Mouse (Mus musculus) CH12.LX (cell line): Measurements from ENCODE around the gene Gtpbp2.

Source experiments
- CTCF ChIP-seq, 2 experiments: IDR thresholded peaks in 1 of 2; conservative IDR thresholded peaks in 1 of 2; 2 replicates each; pipeline ENCODE4 v1.5.1; 2011 to 2012; ENCODE audit warnings: low read depth in 2 of 2, low read length in 2 of 2, improper control_type of control experiment in 1 of 2, inconsistent platforms in 1 of 2, mild to moderate bottlenecking in 1 of 2, moderate library complexity in 1 of 2
- JUND ChIP-seq: conservative IDR thresholded peaks from 2 replicates; pipeline ENCODE4 v1.6.1; 2011; ENCODE audit warnings: low read depth, low read length, improper control_type of control experiment
- POLR2A ChIP-seq: IDR thresholded peaks from 2 replicates; pipeline ENCODE4 v1.6.1; 2011; ENCODE audit warnings: low read depth, mild to moderate bottlenecking, improper control_type of control experiment, low read length
- USF2 ChIP-seq: conservative IDR thresholded peaks from 2 replicates; pipeline ENCODE4 v1.6.1; 2011; ENCODE audit warnings: low read depth, low read length, improper control_type of control experiment
- ZKSCAN1 ChIP-seq: IDR thresholded peaks from 2 replicates; pipeline ENCODE4 v1.6.1; 2012; ENCODE audit warnings: low read depth, inconsistent platforms, low read length, improper control_type of control experiment, borderline replicate concordance

DNA sequence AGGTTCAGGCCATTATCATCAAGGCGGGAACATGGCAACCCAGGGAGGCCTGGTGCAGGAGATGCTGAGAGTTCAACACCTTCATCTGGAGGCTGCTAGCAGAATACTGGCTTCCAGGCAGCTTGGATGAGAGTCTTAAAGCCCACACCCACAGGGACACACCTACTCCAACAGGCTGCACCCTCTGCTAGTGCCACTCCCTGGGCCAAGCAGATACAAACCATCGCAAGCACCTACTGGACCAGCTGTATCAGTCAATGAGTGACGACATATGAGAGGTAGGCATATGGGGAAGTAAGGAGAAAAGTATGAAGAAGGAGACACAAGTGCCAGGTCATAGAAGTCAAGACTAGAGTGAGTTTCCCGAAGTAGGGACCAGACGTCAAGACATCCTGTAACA, 4.2 kb upstream of the Gtpbp2 start:
- no peak for TF ChIP-seq CTCF (conservative IDR thresholded peaks at IDR 0.05 in 1 of 2, IDR thresholded peaks at IDR 0.05 in 1 of 2; ENCODE audit: low read depth in 2 of 2, low read length in 2 of 2)
- TF ChIP-seq POLR2A: no peak
- TF ChIP-seq ZKSCAN1: no peak
- TF ChIP-seq USF2: no peak
- no peak for TF ChIP-seq JUND
